Mouse (Mus musculus) megakaryocyte, adult 5-6 weeks (primary cell): ENCODE measurements around the gene Ugt1a8. TPM values are rescaled to one million over a fixed set of nuclear protein-coding genes. Genes with fewer than 3 reads are reported as not detected.
"Not testable (repeated sequence)": the region's sequence is repeated elsewhere in the genome, so short reads cannot be mapped to it uniquely, and the experiment has no call there.

ENCODE experiments used
- ATAC-seq: 2 replicates; pipeline ENCODE4 v1.8.0; 2016; ENCODE audit warnings: mild to moderate bottlenecking, inconsistent platforms; ENCODE audit not compliant: poor library complexity, severe bottlenecking
- total RNA-seq, 2 experiments: library from RNA; stranded (forward) in 1 of 2; stranded (reverse) in 1 of 2; fragments of 153-499, 151-499 nt in 1 of 2; fragments of 221-1000, 200-1000 nt in 1 of 2; gene quantifications; 2 replicates each; pipeline versions ENCODE4 v1.2.3 to v1.2.4; 2015 to 2017

The Ugt1a8 gene
- total RNA-seq, 2 experiments from 2014 or later, result not detected

DNA sequence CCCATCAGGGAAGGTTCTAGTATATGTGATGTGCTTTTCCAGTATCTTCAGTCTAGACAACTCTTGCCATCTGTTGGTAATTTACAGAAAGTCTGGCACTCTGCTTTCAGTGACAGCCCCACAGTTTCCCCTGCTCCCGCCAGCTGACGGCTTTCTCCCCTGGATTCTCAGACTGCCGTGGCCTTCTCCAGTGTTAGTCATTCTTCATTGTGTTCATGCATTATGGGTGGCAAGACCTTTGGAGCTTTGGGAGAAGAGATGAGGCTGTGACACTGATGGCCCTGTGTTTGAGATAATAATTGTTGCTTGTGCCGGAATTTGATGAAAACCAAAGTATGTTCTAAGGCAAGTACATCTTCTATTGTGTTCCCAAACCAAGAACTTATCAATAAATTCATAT is 131.0 kb downstream of the Ugt1a8 start:
- ATAC-seq, result no peak

- ATAC-seq, result no peak
Observed at GRCm38 (mm10) chr1:88219054-88219453, 131.4 kb downstream of the Ugt1a8 start.

DNA sequence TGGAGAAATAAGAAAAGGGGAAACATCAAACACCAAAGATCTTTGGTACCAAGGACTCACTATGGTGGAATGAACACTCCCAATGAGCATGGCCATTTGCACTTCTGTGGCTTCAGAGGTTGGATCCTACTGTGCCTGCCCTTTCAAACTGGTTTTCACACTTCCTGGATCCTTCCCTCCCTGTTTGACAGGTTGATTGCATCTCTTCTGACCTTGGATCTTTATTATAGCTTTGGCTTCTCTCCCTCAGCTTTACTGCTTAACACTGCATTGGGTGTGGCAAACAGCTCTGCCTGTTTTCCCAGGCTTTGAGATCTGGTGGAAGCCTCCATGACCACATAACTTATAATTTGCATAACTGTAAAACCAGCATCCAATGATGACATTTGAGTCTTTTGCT is 132.7 kb downstream of the Ugt1a8 start:
- no peak for ATAC-seq

GRCm38 (mm10) chr1:88222216-88222615 is 134.6 kb downstream of the Ugt1a8 start:
- no peak for ATAC-seq

- ATAC-seq, result not testable (repeated sequence)
Observed at GRCm38 (mm10) chr1:88223011-88223515, 135.4 kb downstream of the Ugt1a8 start.

GRCm38 (mm10) chr1:88223591-88223990 is 136.0 kb downstream of the Ugt1a8 start:
- ATAC-seq, result no peak

DNA sequence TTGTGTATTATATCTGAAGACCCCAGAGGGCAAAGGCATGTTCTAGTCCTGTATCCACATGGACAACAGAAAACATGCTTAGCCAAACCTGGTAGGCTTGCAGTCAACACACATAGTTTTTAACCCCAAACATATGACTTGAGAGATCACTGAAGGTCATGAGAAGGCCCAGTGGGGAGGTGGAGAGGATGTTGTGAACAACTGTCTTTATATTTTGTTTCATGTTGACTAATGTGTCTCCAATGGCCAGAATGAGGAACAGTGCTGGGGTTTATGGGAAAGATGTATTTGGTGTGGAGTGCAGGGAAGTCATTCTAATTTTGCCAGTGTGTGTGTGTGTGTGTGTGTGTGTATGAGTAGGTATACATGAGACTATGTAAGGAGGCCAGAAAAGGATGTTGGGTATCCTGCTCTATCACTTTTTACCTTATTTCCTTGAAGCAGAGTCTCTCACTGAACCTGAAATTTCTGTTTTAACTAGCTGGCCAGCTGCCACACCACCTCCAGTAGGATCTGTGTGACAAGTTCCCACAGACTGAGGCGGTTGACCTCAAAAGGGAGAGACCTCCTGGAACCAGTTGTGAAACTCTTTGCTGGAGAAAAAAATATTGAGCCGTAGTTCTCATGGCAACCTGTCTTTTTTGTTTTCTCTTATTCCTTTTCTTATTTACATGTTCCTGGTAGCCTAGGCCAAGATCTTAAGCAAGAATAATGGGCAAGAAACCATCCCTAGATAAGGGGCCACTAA is 136.6 kb downstream of the Ugt1a8 start:
- ATAC-seq, result no peak

DNA sequence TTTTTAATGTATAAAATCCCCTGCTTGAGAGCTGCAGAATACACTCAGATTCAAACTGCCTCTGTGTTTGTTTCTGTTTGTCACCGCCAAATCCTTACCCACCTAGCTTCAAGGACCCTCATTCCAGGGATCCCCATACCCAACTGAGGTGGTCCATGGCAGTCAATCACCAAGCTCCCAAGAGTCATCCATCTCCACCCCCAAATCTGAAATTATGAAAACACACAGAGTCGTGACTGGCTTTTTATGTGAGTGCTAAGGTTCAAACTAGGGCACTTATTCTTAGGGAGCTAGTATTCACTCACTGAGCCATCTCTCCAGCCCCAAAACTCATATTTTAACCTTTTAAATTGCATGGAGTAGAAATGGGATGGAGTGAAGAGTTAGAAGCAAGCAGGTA is 137.7 kb downstream of the Ugt1a8 start:
- ATAC-seq, result not testable (repeated sequence)

- ATAC-seq, result no peak
Observed at GRCm38 (mm10) chr1:88225741-88226140, 138.1 kb downstream of the Ugt1a8 start.

DNA sequence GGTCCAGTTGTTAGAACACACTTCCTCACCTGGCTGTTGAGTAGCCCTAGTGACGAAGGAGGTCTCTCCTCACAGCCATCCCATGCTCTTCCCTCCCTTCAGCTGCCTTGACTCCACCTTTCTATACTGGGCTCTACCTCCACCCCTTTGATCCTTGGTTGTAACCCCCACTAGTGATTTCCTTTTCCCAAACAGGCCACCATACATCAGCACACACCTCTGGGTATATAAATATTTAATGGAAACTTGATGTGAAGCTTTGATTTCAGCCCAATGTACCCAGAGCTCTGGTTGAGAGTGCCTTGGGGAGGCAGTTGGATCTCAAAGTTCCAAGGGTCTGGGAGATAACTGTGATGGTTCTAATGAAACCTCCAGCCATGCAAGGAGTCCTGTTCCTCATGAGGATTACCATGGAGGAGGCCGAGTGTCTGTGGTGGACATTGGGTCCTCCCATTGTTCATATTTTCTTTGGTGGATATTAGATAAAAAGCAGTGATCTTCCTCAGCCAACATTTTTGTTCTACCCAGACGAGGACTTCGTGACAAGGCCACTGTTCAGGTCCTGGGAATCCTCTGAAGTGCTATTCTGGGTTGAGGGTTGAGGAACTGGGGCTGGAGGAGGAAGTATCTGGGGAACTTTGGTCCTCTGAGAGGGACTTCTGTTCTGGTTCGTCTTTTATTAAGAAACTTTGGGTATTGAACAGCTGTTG is 139.2 kb downstream of the Ugt1a8 start, which contains the start of gene Mroh2a:
Gene Mroh2a (plus strand): TSS at position 317 of the 710 bp plus-strand sequence.
- peak; percentile 65 for ATAC-seq

DNA sequence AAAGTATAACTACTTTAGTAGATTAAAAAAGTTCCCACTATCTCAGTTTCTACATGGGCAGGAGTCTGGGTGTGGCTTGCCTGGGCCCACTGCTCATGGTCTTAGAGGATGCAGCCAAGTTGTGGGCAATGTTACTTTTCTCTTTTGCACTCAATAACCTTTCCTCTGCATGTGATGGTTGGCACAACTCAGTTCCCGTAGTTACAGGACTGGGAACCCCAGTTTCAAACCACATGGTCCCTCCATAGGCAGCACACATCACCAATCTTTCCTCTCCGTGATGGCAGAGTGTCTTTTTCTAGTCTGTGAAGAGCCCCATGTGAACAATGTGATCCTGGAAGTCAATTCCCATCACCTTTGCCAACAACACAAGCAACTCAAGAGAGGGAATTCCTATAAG is 139.9 kb downstream of the Ugt1a8 start:
- peak; percentile 36 for ATAC-seq

- no peak for ATAC-seq
Observed at GRCm38 (mm10) chr1:88228121-88228520, 140.5 kb downstream of the Ugt1a8 start.

DNA sequence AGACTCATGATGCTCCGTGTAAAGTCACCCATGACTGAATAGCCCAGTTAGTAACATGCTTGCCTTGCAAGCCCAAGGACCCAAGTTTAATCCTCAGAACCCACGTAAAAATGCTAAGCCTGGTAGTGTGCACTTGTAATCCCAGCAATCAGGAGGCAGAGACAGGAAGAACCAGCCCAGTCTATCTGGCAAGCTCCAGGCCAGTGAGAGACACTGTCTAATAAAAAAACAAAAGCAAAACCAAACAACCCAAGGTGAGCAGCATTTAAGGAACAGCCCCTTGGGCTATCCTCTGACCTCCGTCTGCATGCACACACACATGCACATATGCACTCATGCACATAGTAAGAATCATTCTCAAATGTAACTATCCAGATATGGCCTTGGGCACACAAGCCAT is 142.0 kb downstream of the Ugt1a8 start:
- ATAC-seq, result no peak

DNA sequence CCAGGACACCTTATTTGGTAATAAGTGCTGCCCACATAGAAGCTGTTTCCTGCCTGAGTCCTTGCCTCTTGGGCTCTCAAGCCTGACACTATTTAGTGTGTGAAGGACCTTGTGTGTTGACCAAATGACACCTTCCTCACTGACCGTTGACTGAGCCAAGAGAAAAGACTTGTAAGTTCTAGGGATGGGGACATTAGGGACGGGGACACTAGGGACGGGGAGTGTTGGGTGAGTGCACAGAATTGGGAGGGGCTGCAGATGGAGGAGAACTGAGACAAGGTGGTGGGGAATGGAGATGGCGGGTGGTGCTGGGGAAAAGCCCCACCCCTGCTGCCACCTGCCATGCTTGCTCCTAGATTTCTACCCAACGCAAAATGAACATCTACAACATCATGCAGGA is 142.4 kb downstream of the Ugt1a8 start:
- ATAC-seq, result no peak

DNA sequence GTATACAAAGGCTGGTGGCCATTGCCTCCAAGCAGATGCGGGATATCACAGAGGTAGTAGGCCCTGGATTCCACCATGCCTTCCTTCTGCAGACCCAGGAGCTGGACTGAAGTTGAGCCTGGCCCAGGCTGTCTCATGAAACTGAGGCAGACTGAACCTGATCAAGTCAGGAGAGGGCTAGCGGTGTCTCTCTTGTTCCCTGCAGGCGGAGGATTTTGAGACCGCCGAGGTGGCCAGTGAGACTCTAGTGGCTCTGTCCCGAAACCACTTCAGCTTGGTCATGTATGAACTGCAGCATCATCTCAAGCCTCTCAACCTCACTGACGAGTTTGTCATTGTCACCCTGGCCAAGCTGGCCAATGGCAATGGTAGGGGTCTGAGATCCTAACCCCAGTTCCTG is 142.8 kb downstream of the Ugt1a8 start:
- no peak for ATAC-seq

DNA sequence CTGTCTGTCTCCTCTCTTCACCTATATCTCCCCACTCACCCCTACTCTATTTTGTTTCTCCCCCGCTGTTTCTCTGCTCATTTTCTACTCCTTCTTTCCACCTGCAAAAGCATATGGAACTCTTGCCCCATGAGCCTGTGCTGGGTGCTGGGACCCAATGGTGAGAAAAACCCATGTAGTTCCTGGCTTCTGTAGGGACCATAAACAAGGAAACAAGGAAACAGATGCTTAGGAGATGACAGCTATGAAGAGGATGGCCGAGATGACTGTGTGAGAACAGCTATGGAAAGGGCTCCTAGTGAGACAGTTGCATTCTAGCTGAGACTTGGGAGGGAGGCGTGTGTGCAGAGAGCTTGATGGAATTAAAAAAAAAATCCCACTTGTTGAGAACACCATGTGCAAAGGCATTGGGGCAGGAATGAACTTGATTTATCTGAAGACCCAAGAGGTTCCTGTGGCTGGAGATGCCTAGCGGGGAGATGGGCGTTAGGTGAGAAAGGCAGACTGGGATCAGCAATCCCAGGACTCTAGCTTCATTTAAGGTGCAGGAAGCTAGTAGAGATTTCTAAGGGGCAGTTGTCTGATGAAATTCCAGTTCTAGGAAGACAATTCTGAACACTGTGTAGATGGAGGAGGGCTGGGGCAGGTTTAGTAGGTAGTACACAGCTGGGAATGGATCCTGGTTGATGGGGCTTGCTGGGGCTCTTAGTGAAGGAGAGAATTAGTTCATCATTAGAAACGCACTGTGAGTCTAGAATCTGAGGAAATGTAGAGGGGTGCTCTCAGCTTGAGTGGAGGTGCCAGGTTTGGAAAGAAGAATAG is 143.6 kb downstream of the Ugt1a8 start:
- ATAC-seq, result no peak

DNA sequence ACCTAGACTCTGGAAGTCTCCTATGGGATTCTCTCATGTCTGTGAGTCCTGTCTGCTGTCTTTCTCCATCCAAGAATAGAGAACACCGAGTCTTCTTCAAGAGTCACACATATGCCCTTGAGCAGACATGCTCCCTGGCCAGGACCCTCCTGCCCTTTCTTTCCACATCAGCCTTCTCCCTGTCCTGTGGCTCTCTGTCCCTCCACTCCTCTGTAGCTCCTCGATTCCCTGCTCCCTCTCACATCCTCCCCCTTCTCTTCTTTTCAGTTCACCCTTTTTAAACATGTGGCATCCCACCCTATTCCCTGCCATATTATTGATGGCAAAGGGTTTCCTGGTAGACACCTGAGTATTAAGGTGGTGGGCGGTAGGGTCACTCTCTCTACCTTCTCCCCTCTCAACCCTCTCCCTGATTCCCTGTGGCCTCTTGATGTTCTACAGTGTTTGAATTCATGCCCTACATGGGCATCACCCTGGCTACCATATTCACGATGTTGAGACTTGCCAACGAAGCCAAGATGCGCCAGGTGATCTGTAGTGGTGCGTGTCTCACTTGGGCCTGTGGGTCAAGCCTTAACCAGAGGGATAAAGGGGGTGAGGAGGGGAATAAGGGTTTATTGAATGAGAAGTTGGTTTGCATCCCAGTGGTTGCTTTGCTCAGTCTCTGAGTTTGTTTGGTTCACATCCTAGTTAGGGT is 144.3 kb downstream of the Ugt1a8 start:
- ATAC-seq, result no peak

DNA sequence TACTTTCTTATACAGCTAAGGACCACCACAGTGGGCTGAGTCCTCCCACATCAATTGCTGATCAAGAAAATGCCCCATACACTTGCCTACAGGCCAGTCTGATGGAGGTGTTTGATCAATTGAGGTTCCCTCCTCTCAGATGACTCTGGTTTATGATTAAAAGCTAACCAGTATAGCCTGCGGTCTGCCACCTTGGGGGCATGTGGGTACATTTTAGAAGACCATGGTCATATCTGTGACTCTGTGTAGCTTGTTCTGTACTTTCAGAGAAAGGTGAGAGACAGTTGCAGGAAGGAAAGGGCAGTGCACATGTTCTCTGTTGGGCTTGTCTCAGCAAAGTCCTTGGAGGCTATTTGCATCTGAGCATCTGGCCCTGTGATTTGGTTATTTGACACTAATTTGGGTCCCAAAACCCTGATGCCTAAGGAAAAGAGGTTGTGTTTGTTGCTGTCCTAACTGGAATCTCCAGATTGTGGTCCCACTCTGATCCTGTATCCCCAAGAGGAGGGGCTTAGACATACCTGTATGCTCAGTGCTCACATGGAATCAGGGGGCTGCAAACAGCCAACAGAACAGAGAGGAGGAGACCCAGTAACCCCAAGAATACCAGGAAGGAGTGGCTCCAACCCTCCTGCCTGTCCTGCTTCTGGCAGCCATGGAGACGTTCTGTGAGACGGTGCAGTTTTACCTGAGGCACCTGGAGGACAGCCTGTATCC is 145.2 kb downstream of the Ugt1a8 start:
- ATAC-seq, result no peak

DNA sequence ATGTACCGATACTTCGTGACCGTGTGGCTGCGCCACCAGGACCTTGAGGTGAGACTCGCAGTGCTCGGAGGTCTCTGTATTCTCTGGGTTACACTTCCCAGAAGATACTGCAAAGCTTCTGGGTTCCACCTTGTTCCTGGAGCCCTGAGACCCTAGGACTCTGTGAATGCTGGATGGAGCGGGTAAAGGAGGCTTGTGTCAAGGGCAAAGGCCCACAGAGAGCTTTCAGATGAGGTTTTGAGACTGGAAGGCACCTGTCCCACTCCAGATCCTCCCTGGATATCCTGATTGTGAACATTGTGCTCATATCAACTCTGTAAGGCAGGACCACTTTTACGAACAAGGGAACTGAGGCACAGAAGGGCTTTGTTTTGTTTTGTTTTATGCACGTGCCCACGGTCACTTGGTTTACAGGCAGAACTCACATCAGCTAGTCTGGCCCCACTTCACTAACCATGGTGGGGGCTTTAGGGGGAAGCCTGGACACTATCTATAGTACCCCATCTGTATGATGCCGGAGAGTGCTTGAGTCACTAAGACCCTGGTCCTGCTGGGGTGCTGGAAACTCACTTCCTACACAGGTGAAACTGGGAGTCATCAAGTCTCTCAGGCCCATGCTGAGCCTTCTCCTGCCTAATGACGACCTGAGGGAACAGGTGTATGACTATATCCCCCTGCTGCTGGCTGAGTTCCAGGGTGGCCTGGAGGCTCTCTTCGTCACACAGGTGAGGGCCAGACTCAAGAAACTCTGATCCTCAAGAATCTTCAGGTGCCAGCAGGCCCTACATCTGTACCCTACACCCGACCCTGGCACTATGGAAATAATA is 146.0 kb downstream of the Ugt1a8 start:
- no peak for ATAC-seq
